Mouse (Mus musculus): ENCODE results near the gene Tnp2.

Tnp2 gene

GRCm38 (mm10) chr16:10767158-10767557, 21.3 kb downstream of the Tnp2 start:
- peak; percentile 89 for DNase-seq

- DNase-seq: peak; percentile 70
These were observed 24.1 kb downstream of the Tnp2 start for GRCm38 (mm10) chr16:10764323-10764722.

- no peak for DNase-seq
These were observed 24.8 kb downstream of the Tnp2 start for GRCm38 (mm10) chr16:10763540-10764264.

- peak; percentile 52 for DNase-seq
These were observed 25.8 kb downstream of the Tnp2 start for GRCm38 (mm10) chr16:10762569-10763180.

- DNase-seq: no peak
These were observed 27.3 kb downstream of the Tnp2 start for GRCm38 (mm10) chr16:10761182-10761581.

GRCm38 (mm10) chr16:10756168-10756567, 32.3 kb downstream of the Tnp2 start:
- DNase-seq: no peak

GRCm38 (mm10) chr16:10754521-10755296, 33.8 kb downstream of the Tnp2 start:
- DNase-seq: no peak

GRCm38 (mm10) chr16:10749824-10750223, 38.6 kb downstream of the Tnp2 start:
- peak; percentile 50 for DNase-seq

GRCm38 (mm10) chr16:10749226-10749625, 39.2 kb downstream of the Tnp2 start:
- no peak for DNase-seq

GRCm38 (mm10) chr16:10741082-10741481, 47.4 kb downstream of the Tnp2 start:
- no peak for DNase-seq

GRCm38 (mm10) chr16:10739854-10740398, 48.5 kb downstream of the Tnp2 start:
- DNase-seq: peak; percentile 39

- no peak for DNase-seq
These were observed 49.6 kb downstream of the Tnp2 start for GRCm38 (mm10) chr16:10738866-10739265.

Measured in kidney, postnatal 10 days (tissue).